Mouse (Mus musculus): ENCODE measurements around the gene Lrrn1.

- TF ChIP-seq CTCF (IDR thresholded peaks at IDR 0.05; ENCODE audit: low read depth, low read length): no peak
- TF ChIP-seq TAL1 (conservative IDR thresholded peaks at IDR 0.05; ENCODE audit: low read depth, low read length): no peak
- no peak for TF ChIP-seq POLR2AphosphoS5 (IDR thresholded peaks at IDR 0.05; ENCODE audit: insufficient replicate concordance, low read depth, low read length)
- no peak for TF ChIP-seq GATA1 (IDR thresholded peaks at IDR 0.05; ENCODE audit: borderline replicate concordance, low read length)
These were observed 403 bp downstream of the Lrrn1 start for GRCm38 (mm10) chr6:107529911-107530431.
